Mouse (Mus musculus) G1E (cell line): Measurements from ENCODE around the gene Erich4.

Experiments
- CTCF ChIP-seq: IDR thresholded peaks from 2 replicates; pipeline ENCODE4 v1.5.1; 2012; ENCODE audit warnings: low read depth, low read length, inconsistent platforms, mixed read lengths
- GATA2 ChIP-seq: IDR thresholded peaks from 2 replicates; pipeline ENCODE4 v1.6.1; 2012; ENCODE audit warnings: low read depth, low read length, inconsistent platforms, borderline replicate concordance

DNA sequence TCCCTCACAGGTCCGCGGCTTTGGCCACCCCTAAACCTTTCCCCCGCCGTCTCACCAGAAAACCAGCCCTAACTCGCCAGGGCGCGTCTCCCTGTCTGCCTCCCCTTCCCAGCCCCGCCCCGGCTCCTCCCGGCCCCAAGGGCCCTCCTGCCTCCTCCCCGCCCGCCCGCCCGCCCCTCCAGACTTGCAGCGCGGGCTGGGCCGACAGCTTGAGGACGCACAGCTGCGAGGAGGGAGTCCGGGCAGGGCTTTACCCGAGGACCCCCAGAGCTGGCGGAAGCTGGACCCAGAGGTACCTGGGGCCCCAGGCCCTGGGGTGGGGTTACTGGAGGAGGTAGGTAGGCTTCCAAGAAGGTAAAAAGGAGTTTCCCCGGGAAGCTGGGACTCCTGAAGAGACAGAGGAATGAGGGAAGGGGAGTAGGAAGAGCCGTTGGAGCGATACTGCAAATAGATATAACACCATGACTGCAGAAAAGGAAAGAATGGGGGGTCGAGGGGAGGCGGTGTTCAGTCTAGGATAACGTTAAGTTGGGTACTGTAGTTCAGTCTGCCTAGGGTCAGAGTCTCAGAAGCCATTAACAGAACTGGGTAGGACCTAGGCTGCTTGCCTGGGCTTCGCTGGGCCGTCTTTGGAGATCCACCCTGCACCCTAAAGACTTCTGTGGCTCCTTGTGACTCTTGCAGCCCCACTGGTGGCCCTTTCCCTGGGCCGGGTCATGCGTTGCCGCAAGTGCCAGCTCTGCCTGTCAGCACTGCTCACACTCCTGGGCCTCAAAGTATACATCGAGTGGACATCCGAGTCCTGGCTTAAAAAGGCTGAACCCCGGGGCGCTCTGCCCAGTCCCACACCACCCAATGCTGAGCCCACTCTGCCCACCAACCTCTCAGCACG, 12.0 kb upstream of the Erich4 start:
- TF ChIP-seq CTCF (no peak), GATA2 (no peak)
